Mouse (Mus musculus): ENCODE results near the gene Rab37. TPM values are rescaled to one million over a fixed set of nuclear protein-coding genes. Genes with fewer than 3 reads are reported as not detected.

Gene Rab37
- polyA plus RNA-seq, 2 experiments from 2014 or later, result 149 to 158 TPM

DNA sequence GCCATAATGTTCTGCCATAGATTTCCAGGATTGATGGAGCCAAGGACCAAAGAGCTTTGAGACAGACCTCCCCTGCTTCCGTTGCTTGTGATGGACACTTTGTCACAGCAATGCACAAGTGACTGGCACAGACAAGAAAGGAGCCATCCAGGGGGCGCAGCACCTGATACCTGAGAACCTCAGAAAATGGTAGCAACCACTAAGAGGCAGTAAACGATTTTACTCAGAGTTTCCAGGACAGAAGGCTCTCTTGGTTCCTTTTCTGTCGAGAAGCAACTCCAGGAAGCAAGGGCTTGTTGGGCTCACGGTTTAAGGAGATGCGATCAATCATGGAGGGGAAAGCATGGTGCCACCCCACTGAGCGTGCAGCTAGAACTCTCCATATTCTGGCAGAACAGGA, 5.0 kb upstream of the Rab37 start:
- ATAC-seq, result no peak

DNA sequence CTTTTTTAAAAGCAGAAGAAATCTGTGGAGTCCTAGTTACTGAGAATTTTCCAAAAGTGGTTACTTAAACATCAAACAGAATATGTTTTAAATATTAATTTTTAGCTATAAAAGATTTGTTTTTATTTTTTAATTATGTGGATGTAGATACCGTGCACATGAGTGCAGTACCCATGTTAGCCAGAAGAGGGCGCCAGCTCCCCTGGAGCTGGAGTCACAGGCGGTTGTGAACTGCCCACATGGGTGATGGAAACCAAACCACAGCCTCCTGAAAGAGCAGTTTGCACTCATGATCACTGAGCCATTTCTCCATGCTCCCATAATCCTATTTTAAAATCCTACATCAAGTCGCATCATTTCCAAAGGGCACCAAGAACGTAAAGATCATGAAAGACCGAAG, 1.4 kb upstream of the Rab37 start:
- ATAC-seq, result no peak

DNA sequence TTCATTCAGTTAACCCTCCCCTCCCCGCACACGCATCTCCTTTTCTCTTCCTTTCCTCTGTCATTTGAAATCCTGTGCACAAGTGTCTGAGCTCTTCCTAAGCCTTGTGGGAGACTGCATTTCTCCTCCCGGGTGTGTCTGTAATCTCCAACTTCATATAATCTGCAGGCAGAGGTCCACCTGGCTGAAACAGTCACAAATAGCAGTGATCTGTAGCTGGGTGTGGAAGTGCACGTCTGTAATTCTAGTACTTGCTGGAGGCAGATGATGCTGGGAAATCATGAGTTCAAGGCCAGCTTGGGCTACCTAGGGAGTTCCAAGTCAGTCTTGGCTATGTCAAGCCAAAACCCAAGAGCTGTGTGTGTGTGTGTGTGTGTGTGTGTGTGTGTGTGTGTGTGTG, 909 bp downstream of the Rab37 start:
- no peak for ATAC-seq

DNA sequence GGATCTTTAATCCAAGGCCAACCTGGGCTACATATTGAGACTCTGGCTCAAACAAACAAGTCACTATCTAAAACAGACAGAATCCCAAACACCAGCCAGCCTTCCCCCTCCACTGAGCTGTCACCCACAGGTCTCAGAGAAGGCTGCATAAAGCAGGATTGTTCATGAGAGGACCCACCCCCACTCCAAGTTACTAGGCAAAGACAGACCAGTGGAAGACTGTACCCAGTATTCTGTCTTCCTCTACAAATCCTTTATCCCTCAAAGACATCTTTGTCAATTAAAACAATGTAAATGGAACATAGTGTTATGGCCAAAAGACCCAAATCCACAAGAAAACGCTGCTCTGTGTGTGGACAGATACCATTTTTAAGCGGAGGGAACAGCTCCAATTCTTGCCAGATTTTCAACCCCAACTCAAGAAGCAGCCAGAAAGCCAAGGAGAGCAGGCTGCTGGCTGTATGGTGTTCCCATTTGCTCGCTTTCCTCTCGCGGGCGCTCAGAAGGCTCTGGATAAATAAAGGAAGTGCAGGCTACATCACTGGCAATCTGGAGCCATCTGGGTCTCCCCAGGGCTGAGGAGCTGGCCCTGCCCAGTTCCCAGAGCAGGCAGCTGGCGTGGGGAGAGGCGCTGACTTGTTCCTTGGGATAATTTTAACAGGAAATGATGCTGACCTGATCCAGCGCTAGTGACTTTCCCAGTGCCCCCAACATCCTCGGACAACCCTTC, 7.1 kb downstream of the Rab37 start:
- ATAC-seq, result no peak

DNA sequence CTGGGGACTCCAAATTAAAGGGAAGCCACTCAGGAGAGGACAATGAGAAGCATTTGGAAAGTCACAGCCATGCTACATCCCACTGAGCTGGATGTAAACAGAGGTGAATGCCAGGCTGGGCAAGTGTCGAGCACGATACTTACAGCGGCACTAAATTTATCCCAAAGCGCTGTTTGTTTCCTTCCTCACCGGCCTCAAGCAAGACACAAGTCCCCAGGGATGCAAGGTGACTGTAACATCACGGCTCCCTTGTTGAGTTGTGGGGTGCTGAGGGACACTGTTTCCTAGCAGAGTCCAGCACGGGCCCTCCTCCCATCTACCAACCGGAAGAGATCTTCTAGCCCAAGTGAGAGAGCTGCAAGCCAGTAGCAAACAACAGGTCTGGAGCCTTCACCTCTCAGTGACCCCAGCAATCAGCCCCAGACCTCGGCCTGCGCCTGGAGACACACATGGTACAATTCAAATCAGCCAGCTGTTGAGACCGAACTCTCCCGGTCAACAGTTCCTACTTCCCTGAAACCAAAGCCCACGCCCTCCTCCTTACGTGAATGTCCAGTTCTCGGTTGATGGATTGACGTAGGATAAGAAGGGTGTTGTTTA, 8.1 kb downstream of the Rab37 start:
- ATAC-seq, result no peak

DNA sequence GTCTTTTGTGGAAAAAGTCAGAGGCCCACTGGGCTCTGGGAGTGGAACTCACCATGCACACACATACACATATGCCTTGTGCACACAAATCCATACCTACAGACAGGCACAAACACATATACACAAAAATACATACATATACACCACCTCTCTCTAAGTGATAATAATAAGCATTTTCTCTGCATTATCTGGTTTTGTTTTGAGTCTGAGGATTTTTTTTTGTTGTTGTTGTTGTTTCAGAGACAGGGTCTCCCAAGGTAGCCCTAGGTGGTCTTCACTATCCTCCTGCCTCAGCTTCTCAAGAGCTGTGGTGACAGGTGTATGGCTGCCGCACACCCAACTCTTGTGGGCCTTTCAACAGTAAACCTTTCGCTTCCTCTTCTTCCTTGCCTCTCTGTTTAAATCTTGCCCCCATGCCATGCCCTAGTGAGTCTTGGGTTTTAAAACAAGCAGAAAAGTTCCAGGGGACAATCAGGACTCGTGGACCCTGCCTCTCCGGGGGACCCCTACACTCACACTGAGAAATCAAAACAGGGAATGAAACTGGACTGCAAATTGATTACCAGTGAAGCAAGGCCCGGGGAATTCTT, 8.9 kb downstream of the Rab37 start:
- no peak for ATAC-seq

DNA sequence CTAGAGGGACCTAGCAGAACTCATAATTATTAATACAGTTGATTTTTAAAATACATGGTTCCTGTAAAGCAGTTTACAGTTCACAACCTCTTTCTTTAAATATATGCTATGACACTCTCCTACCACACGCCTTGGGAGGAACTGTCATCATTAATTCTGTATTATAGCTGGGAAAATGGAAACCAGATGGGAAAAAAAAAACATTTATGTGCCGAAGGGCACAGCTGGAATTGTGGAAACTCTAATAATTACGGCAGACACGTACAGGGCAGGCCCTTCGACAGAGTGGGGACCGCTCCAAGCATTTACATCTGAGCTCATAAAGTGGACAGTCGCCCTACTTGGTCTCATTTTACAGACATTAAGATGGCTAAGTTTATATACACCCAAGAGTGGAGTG, 9.5 kb downstream of the Rab37 start:
- ATAC-seq, result no peak

DNA sequence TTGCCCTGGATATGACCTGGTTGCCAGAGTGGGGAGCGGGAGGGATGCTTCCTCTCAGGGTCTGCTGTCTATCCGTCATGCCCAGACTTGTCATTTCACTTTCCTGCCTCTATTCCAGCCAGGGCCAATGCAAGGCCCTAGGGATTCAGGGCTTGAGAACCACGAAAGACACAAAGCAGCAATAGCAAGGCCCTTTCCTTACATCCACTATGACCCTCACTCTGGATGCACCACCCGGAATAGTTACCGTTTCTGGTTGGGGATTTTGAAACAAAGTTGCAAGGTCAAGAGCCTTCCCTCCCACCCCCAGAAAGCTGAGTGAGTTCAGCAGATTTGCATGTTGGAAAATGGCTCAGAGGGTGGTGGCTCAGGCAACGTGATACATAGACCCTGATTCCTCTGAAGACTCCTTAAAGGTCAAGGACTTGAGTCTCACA, 10.4 kb downstream of the Rab37 start:
- no peak for ATAC-seq

DNA sequence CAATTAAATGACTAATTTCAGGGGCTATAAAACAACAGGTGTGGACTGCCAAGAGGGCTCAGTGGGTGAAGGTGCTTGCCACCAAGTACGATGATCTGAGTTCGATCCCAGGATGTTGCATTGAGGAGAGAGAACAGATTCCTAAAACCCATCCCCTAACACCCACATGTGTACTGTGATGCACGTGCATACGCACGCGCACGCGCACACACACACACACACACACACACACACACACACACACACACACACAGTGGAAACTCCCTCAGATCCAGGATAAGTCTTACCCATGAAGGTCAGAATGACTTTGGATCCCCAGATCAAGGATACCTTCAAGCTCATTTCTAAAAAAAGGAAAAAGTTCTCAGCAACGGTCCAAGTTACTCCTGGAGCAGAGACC, 10.9 kb downstream of the Rab37 start:
- ATAC-seq, result no peak

DNA sequence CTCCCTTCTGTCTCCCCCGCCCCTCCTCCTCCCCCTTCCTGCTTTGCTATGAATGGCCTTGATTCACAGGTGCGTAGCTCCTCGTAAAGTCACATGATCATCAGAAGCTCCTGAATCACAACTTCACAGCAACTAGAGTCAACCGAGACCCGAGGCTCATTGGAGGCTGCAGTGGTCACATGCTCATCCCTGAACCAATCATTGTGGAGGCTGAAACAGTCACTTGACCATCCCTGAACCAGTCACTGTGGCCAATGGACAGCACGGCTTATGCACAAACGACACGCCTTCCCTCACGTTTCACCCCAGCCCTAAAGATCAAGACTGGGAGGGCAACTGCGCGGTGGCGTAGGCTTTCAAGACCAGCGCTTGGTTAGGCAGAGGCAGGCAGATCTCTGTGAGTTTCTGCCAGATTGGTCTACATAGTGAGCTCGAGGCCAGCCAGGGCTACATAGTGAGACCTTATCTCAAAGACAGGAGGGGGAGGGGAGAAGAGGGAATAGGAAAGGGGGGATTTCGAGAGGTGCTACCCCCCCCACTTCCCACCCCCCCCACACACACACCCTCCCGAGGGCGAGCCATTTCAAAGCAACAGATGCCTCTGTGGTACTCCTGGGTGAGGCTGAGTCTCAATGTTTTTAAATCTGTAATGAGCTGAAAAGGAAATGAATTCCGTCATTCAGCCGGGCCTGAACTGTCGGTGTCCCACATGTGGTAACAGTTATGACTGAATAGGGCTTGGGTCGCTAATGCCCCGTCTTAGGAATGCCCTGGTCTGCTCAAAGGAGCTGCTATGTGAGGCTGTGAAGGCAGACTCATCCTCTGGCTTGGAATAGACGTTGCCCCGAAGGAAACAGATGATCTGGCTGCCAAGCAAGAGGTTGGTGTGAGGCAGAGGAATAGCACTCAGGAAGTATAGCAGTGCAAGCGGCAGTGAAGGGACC, 12.5 kb downstream of the Rab37 start:
- no peak for ATAC-seq

DNA sequence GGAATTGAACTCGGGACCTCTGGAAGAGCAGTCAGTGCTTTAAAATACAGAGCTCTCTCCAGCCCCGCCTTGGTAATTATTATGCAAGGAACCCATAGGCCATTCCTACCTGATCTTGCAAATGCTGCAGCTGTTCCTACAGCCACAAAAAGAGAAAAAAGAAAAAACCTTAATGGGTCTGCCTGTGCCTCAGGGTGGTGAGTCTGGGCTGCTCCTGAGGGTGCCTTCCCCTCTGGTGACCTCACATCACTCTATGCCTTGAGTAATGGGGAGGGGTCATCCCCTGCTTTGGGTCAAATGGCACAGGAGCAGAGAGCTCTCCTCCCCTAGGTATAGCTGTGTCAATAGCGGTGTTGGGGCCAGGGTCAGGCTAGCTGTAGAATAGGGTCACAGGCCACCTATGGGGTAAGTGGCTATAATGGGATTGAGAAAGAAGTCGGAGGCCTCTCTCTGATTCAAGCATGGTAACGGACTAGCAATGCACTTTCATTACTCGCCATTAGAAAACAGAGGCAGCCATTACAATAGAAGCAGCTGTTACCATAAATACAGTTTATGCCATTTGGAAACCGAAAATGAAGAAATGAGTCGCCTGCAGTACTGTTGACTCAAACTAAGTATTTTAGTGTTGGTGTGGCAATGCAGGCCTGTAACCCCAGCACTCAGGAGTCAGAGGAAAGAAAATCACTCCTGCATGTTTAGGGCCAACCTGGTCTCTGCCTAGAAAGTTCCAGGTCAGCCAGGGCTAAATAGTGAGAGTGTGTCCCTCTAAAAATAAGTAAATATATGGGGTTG, 13.7 kb downstream of the Rab37 start:
- no peak for ATAC-seq

DNA sequence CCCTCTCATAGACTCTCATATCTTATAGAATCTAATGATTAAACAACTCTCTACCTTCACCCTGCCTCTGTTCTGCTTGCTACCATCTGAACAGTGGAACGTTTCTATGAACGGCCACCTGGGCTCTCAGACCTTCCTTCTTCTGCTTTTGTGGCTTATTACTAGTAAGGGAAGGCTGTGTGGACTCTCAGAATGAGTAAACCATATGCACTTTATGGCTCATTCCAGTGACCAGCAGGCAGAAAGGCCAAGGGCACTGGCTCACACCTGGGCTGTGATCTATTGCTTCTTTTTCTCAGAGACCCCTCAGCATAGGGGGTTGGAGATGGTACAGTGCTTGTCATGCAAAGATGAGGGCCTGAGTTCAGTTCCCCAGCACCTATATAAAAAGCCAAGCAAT, 15.4 kb downstream of the Rab37 start:
- ATAC-seq, result no peak

DNA sequence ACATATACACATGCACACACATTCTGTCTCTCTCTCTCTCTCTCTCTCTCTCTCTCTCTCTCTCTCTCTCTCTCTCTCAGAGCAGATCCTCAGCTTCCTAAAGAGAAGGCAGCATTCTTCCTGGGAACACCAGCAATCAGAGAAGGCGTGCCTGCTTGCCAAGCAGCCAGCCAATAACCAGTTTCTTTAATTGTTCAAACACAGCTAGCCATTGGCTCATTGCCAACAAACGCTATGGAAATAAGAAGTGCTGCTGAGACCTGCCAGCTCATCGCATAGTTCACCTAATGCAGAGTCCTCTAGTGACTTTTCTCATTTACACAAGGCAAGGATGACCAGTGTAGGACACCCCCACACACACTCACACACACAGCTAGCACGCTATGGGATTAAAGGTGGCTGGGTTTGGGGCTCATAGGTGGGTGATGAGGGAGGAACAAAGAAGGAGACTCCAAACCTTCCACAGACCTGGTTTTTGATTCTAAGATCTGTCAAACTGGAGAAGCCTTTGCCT, 16.2 kb downstream of the Rab37 start:
- ATAC-seq, result no peak

DNA sequence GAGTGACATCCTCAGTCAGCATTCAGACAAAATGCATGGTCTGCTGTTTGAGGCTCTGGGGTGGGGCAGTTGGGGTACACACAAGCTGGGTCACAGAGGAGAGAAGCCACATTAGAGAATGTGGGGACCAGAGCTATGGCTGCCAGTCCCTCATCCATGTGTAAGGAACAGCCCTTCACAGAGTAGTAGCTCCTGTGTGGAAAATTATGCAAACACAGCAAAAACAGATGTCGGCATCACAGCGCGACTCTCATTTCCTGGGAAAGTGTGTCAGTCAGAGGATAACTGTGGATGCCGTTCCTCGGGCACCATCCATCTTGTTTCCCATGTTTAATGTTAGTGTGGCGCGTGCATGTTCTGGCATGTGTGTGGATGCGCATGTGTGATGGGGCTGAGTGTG, 16.9 kb downstream of the Rab37 start:
- ATAC-seq, result no peak

DNA sequence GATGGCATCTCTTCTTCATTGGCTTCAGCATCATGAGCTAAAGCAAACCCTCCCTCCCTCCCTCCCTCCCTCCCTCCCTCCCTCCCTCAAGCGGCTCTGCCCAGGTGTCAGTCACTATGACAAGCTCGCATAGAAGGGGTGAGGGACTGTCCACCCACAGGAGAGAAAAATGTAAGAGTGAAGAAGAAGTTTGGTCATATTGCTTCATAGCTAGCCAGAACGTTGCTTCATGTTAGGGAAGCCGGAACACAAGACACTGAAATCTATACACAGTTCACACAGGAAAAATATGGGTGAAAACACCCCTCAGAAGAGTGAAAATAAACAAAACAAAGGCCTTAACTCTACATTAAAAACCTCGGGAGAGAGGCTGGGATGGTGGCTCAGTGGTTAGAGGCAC, 19.0 kb downstream of the Rab37 start:
- no peak for ATAC-seq

DNA sequence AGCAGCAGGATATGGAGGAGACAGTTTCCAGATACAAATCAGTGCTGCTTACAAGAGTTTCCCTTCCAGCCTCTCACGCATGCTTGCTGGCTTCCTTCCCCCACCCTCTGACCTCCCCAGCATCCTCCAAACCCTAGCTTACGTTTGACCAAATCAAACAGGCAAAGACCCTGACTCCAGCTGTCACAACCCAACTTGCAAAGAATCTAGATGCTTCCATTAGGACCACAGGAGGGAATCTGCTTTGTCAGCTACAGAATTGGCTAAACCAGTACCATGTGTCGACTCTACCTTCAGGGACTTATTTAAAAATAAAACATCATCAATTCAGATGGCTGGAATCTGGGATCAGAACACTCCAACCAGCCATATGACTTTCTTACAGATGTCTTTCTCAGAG, 21.0 kb downstream of the Rab37 start:
- ATAC-seq, result no peak

DNA sequence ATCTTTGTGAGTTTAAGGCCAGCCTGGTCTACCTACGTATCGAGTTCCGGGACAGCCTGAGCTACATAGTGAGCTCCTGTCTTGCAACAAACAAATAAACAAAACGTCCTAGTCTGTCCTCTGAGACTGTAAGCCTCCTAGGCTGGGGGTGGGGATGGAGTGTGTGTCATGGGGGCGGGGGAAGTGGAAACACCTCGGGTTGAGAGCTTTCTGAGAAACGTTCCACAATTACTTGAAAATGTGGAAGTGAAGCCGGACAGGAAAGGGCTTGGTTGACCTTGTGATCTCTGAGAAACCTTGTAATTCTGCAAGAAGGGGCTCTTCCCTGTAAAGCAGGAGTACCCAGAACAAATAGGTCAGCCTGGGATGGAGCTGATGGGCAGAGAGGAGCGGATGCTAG, 28.2 kb downstream of the Rab37 start:
- no peak for ATAC-seq

DNA sequence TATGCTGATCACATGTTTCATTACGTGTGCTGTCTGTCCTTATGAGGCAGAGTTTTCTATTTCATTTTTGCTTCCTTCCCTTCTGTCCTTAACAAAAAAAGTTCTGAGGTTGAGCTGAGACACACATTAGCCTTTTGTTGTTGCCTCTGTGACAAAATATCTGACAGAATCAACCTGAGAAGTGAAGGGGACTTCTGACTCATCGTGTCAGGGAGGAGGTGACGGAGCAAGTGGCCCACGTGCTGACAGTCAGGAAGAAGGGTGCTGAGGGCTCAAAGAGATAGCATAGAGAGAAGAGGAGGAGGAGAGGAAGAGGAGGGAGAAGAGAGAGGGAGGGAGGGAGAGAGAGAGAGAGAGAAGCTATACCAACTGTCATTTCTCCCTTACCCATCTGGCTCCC, 37.3 kb downstream of the Rab37 start:
- peak; percentile 63 for ATAC-seq

DNA sequence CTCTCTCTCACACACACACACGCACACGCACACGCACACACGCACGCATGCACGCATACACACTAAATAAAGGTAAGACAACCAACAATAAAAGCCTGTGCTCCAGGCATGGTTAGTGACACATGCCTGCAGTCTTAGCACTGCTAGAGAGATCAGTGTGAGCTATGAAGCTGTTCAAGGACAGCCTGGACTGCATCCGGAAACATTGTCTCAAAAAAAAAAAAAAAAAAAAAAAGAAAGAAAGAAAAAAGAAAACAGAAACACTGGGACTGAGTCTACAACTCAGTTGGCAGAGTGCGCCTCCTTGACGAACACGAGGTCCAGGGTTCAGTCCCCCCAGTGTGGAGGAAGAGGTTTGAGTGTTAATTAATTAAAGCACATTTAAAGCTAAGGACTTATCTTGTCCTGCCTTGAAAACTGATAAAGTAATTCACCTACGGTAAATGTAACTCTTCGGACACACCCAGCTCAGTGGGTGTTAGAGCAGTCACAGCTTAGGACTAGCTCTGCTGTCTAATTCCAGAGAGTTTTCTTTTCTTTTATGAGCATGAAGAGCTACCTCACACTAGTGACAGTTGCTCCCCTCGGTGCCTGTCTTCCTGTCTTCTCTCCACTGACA, 38.4 kb downstream of the Rab37 start:
- no peak for ATAC-seq

DNA sequence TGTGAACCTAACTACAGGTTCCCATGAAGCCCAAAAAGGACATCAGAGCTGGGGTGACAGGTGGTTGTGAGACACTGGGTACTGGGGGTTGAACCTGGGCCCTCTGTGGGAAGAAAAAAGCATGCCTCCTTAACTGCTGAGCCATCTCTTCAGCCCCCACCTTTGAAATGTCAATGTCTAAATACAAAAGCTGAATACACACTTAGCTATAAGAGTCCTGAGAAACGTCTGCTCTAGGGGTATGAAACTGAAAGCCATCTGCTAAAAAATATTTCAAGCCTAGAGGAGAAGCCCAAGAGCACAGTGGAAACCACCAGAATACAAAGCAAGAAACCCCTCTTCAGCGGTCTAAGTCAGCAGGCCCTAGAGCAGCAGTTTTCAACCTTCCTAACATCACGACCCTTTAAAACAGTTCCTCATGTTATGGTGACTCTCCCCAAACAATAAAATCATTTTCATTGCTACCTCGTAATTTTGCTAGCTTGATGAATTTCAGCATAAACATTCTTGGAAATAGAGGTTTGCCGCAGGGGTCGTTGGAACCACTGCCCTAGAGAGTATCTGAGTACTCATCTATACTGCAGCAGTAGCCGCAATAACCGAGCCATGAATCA, 40.6 kb downstream of the Rab37 start:
- peak; percentile 18 for ATAC-seq

DNA sequence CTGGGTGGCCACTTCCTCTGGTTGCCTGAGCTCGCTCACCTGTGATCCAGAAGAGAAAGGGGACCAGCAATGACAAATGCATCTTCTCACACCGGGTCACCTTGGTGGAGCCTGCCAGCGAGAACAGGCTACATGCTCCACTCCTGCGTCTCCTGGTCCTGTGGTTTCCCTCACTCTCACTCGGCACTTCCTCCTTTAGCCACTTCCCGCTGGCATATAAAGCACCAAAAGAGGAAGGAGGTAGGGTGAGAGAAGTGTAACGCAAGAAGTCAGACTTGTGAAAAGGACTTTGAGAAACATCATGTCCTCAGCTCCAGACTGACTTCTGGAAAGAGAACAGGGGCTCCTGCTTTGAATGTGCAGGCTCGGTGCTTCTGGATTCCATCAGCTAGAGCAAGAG, 42.6 kb downstream of the Rab37 start, which contains the start of gene Cd300lf:
Gene Cd300lf (minus strand): TSS at position 193 of the 400 bp plus-strand sequence.
- no peak for ATAC-seq

Measured in activated CD4-positive, CD25-positive, alpha-beta regulatory T cell, adult 4 months (primary cell).